Mouse (Mus musculus): Measurements from ENCODE around the gene Psmd8. TPM values are rescaled to one million over a fixed set of nuclear protein-coding genes. Genes with fewer than 3 reads are reported as not detected.
"Not testable (repeated sequence)": the region's sequence is repeated elsewhere in the genome, so short reads cannot be mapped to it uniquely, and the experiment has no call there.

The Psmd8 gene
- 252 and 273 TPM in 2 replicates for polyA plus RNA-seq (2015; fragmentation: Nextera tagmentation; extraction: Ambion mirVana)

DNA sequence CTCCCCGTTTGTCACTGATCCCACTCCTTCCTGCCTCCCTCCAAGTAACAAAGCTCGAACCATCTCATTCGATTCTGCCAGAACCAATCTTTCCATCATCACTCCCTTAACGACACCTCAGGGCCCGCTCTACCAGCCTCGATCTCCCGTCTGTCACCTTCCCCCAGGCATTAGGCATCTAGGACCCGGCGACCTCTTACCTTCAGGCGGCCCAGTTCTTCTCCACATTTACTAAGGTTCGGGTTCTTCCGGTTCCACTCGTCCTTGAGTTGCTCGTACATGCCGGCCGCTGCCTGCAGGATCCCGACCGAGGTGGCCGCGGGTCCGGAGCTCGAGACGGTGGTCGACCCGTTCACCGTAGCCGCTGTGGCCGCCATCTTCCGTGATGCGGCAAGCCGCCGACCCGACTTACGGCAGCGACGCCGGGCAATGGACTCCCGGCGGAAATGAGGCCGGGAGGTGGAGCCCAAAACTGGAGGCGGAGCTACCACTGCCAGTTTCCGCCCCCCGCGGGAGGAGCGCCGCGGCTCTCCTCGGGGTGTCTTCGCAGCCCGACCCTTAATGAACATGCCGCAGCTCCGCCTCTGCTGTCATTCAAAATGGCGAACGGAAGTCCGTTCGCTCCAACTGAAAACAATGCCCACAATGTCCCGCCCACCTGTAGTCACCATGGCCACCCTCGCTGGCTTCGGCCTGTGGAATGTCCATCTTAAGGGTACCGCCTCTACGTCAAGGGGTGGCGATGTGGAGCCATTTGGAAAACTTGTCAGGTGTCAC lies at the start of gene Psmd8:
Psmd8 (minus strand) TSS at position 625 of the 777 bp plus-strand sequence.
- Histone ChIP-seq H3K4me1 (peaks cover 16% of the 10 kb centered on the region), H3K27me3 (no peaks in the 10 kb centered on the region), H3K27ac (peak within 1 kb of the TSS; percentile 58; the same call in 1 of the 2 replicates), H3K4me2 (peak within 1 kb of the TSS; percentile 74), H3K36me3 (peaks cover 18% of the 10 kb centered on the region), H3K9ac (peak within 1 kb of the TSS; percentile 81), H3K9me3 (no peaks in the 10 kb centered on the region), H3K4me3 (peak within 1 kb of the TSS; percentile 60)
- WGBS: under 1% methylated on average over 62 of the region's 62 CpGs
- ATAC-seq (ENCODE audit: insufficient number of reproducible peaks, insufficient read depth, low FRiP score, low TSS enrichment, low read depth): peak; percentile 88

DNA sequence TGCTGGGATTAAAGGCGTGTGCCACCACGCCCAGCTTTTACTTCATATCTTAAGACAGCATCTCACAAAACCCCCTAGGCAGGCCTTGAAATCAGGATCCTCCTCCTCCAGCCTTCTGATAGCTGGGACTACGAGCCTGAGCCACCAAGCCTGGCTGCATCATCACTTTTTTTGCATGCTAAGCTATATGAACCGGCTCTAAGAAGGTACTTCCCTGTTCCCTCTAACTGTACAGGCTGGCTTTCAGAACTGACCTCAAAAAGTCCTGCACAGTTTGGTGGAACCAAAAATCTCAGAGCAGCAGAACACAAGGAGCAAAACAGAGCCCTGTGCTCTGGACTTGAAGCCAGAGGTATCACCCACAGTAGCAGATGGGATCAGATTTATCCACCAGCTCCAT lies 47.7 kb upstream of the Psmd8 start:
- no peak overlapping the region for H3K4me2 ChIP-seq
- H3K27ac ChIP-seq: no peak overlapping the region
- H3K4me1 ChIP-seq: peaks cover 17% of the 10 kb centered on the region
- H3K36me3 ChIP-seq: no peaks in the 10 kb centered on the region
- H3K4me3 ChIP-seq: no peak overlapping the region
- WGBS: 77% methylated on average over 4 of the region's 4 CpGs
- ATAC-seq (ENCODE audit: insufficient number of reproducible peaks, insufficient read depth, low FRiP score, low TSS enrichment, low read depth): no peak
- H3K27me3 ChIP-seq: peaks cover 29% of the 10 kb centered on the region
- H3K9ac ChIP-seq: no peak overlapping the region
- H3K9me3 ChIP-seq: no peaks in the 10 kb centered on the region

DNA sequence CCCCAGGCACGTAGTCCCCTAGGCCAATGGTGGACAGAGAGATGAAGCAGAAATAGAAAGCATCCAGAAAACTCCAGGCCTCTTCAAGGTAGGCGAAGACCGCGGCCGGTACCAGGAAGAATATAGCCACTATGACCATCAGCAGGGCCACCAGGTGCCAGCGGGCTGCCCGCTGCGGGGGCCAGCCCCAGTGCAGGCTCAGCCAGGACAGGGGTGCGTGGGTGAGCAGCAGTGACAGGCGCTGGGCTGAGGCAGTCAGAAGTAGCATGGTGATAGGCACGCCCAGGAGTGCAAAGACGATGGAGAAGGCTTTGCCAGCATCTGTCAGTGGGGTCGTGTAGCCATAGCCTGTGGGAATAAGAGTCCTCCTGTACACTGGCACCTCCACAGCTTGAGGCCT lies 45.0 kb upstream of the Psmd8 start:
- no peak for ATAC-seq (ENCODE audit: insufficient number of reproducible peaks, insufficient read depth, low FRiP score, low TSS enrichment, low read depth)

DNA sequence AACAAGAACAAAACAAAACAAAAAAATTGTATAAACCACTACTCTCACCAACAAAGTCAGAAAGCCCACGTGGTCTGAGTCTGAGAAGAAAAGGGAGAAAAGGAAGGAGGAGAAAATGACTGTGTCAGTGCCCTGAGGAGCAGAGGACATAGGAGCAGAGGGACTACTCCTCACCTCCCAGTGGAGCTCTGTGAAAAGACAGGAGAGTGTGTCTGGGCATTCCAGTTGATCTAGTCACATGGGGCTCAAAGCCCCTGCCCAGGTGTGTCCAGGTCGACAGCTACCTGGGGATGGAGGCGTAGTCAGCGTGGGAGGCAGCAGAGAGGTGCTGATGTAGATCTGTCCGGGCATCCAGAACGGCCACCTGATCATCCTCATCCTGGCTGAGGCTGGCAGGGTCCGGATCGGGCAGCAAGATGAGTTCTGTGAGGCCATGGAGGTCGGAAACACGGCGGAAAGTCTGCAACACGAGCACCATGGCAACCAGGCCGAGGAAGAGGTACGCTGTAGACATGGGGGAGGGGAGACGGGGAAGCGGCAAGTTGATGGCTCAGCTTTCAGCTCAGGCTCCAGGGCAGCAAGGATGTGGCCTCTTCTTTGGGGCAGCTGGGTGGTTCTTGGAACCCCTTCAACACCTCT lies 44.4 kb upstream of the Psmd8 start:
- Histone ChIP-seq H3K36me3 (no peaks in the 10 kb centered on the region), H3K27me3 (0 out of 2 replicates have a peak, but pooled peaks cover 5% of the 10 kb centered on the region), H3K4me2 (peak overlapping the region; percentile 48), H3K9ac (peak overlapping the region; percentile 64), H3K27ac (no peak overlapping the region), H3K4me3 (peak overlapping the region; percentile 7; the same call in 1 of the 2 replicates), H3K4me1 (peaks cover 10% of the 10 kb centered on the region), H3K9me3 (peaks cover 3% of the 10 kb centered on the region)
- no peak for ATAC-seq (ENCODE audit: insufficient number of reproducible peaks, insufficient read depth, low FRiP score, low TSS enrichment, low read depth)
- 8% methylated on average over 16 of the region's 16 CpGs for WGBS

More for the DNA sequence above, 45.0 kb upstream of the Psmd8 start:
- no peaks in the 10 kb centered on the region for H3K36me3 ChIP-seq
- H3K27me3 ChIP-seq: peaks cover 8% of the 10 kb centered on the region; the same call in 1 of the 2 replicates
- H3K9me3 ChIP-seq: no peaks in the 10 kb centered on the region
- H3K4me1 ChIP-seq: peaks cover 10% of the 10 kb centered on the region
- H3K9ac ChIP-seq: peak overlapping the region; percentile 64
- peak overlapping the region; percentile 48 for H3K4me2 ChIP-seq
- H3K4me3 ChIP-seq: no peak overlapping the region
- H3K27ac ChIP-seq: no peak overlapping the region
- WGBS: 67% methylated on average over 13 of the region's 13 CpGs

- Histone ChIP-seq H3K27ac (no peak overlapping the region), H3K4me1 (peaks cover 16% of the 10 kb centered on the region; the same call in 1 of the 2 replicates), H3K4me3 (no peak overlapping the region), H3K9ac (no peak overlapping the region), H3K36me3 (no peaks in the 10 kb centered on the region; the same call in 1 of the 2 replicates), H3K27me3 (peaks cover 11% of the 10 kb centered on the region), H3K9me3 (peaks cover 8% of the 10 kb centered on the region), H3K4me2 (no peak overlapping the region)
- ATAC-seq (ENCODE audit: insufficient number of reproducible peaks, insufficient read depth, low FRiP score, low TSS enrichment, low read depth): no peak
- 44% methylated on average over 15 of the region's 15 CpGs for WGBS
Observed at GRCm38 (mm10) chr7:29214846-29215245, 34.3 kb upstream of the Psmd8 start.

GRCm38 (mm10) chr7:29214236-29214635 lies 33.7 kb upstream of the Psmd8 start:
- no peak for ATAC-seq (ENCODE audit: insufficient number of reproducible peaks, insufficient read depth, low FRiP score, low TSS enrichment, low read depth)

DNA sequence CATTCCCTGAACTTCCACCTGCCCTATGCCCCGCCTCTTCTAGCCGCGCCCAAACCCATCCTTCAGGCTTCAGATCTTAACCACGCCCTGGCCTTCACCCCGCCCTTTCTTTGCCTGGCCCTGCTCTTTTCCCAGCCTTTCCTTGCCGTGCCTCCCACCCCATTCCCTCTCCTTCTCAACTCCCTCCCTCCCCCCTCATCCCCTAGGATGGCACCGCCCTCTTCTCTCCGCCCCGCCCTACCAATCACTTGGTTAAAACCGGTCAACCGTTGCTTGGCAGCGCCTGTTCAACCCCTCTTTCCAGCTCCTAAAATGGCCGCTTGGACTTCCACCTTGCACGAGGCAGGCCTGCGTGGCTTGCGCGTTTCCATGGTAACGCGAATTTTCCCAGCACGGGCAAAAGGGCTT lies 33.2 kb upstream of the Psmd8 start, which contains the start of gene Catsperg1:
Catsperg1 (minus strand) TSS at position 361 of the 408 bp plus-strand sequence.
- H3K4me2 ChIP-seq: peak within 1 kb of the TSS; percentile 54
- 3% methylated on average over 20 of the region's 20 CpGs for WGBS
- ATAC-seq (ENCODE audit: insufficient number of reproducible peaks, insufficient read depth, low FRiP score, low TSS enrichment, low read depth): peak; percentile 60; the same call in 1 of the 2 replicates
- no peaks in the 10 kb centered on the region; the same call in 1 of the 2 replicates for H3K36me3 ChIP-seq
- no peak within 1 kb of the TSS for H3K27ac ChIP-seq
- peaks cover 16% of the 10 kb centered on the region; the same call in 1 of the 2 replicates for H3K4me1 ChIP-seq
- no peak within 1 kb of the TSS for H3K9ac ChIP-seq
- no peaks in the 10 kb centered on the region for H3K9me3 ChIP-seq
- H3K27me3 ChIP-seq: peaks cover 11% of the 10 kb centered on the region
- H3K4me3 ChIP-seq: peak within 1 kb of the TSS; percentile 45

More at GRCm38 (mm10) chr7:29214236-29214635, 33.7 kb upstream of the Psmd8 start:
- H3K4me3 ChIP-seq: peak overlapping the region; percentile 28; the same call in 1 of the 2 replicates
- no peak overlapping the region for H3K27ac ChIP-seq
- H3K36me3 ChIP-seq: no peaks in the 10 kb centered on the region; the same call in 1 of the 2 replicates
- WGBS: 75% methylated on average over 2 of the region's 2 CpGs
- H3K4me2 ChIP-seq: peak overlapping the region; percentile 54; the same call in 1 of the 2 replicates
- no peak overlapping the region for H3K9ac ChIP-seq
- H3K9me3 ChIP-seq: peaks cover 2% of the 10 kb centered on the region; the same call in 1 of the 2 replicates
- peaks cover 11% of the 10 kb centered on the region for H3K27me3 ChIP-seq
- H3K4me1 ChIP-seq: peaks cover 16% of the 10 kb centered on the region; the same call in 1 of the 2 replicates

DNA sequence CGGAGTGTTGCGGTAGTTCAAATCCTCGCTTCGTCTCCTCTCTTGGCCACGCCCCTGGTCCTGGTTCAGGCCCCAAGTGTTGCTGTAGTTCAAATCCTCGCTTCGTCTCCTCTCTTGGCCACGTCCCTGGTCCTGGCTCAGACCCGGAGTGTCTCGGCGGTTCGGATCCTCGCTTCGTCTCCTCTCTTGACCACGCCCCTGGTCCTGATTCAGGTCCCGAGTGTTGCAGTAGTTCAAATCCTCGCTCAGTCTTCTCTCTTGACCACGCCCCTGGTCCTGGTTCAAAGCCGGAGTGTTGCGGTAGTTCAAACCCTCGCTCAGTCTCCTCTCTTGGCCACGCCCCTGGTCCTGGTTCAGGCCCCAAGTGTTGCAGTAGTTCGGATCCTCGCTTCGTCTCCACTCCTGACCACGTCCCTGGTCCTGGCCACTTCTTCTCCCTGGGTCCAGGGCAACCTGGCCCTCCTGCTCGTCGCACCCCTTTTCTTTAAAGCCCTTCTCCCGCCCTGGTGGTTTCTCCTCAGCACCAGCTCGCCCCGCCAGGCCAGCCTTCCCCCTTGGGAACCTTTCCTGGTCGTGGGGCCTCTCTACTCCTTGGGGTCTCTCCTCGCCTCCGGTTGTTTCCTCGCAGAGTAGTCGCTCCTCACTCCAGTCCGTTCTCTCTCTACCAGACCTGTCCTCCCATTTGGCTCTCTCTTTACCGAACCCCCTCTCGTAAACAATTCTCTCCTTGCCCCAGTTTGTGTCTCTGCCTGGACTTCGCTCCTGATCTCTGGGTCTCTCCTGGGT lies 32.5 kb upstream of the Psmd8 start:
- not testable (repeated sequence) for ATAC-seq (ENCODE audit: insufficient number of reproducible peaks, insufficient read depth, low FRiP score, low TSS enrichment, low read depth); H3K9ac ChIP-seq; H3K36me3 ChIP-seq; H3K27ac ChIP-seq; H3K9me3 ChIP-seq
- Histone ChIP-seq H3K4me1 (peaks cover 16% of the 10 kb centered on the region; the same call in 1 of the 2 replicates), H3K4me2 (peak overlapping the region; percentile 54), H3K27me3 (peaks cover 11% of the 10 kb centered on the region), H3K4me3 (peak overlapping the region; percentile 45)
- 18% methylated on average over 40 of the region's 40 CpGs for WGBS

- 14% methylated on average over 26 of the region's 26 CpGs for WGBS
- Histone ChIP-seq H3K36me3 (no peaks in the 10 kb centered on the region; the same call in 1 of the 2 replicates), H3K4me3 (peak overlapping the region; percentile 45), H3K27ac (0 out of 2 replicates have a peak overlapping the region, but pooled peaks have one; percentile 66), H3K9ac (no peak overlapping the region), H3K4me1 (peaks cover 16% of the 10 kb centered on the region; the same call in 1 of the 2 replicates), H3K27me3 (peaks cover 11% of the 10 kb centered on the region), H3K4me2 (peak overlapping the region; percentile 57), H3K9me3 (no peaks in the 10 kb centered on the region)
- ATAC-seq (ENCODE audit: insufficient number of reproducible peaks, insufficient read depth, low FRiP score, low TSS enrichment, low read depth): no peak
Observed at GRCm38 (mm10) chr7:29212199-29212765, 31.8 kb upstream of the Psmd8 start.

DNA sequence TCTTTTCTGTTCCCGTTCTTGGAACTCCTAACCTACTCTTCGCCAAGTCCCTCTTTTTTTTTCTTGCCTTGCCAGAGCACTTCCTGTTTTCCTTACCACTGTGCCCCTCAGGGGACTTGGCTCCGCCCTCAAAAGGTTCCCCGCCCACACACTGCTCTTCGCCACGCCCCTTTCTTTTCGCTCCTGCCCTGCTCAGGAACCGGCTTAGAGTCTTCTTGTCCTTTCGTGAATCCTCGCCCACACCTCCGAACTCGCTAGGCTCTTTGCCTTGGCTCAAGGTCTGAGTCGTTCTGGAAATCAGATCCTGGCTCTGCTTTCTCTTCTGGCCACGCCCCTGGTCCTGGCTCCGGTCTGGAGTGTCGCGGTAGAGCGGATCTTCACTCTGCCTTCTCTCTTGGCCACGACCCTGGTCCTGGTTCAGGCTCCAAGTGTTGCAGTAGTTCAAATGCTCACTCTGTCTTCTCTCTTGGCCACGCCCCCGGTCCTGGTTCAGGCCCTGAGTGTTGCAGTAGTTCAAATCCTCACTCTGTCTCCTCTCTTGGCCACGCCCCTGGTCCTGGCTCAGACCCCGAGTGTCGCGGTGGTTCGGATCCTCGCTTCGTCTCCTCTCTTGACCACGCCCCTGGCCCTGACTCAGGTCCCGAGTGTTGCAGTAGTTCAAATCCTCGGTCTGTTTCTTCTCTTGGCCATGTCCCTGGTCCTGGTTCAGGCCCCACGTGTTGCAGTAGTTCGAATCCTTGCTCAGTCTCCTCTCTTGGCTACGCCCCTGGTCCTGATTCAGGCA lies 31.1 kb upstream of the Psmd8 start:
- Histone ChIP-seq H3K36me3 (no peaks in the 10 kb centered on the region), H3K27me3 (peaks cover 11% of the 10 kb centered on the region), H3K27ac (peak overlapping the region; percentile 66), H3K4me2 (peak overlapping the region; percentile 57), H3K9ac (peak overlapping the region; percentile 36; the same call in 1 of the 2 replicates), H3K9me3 (no peaks in the 10 kb centered on the region), H3K4me3 (peak overlapping the region; percentile 45), H3K4me1 (peaks cover 16% of the 10 kb centered on the region; the same call in 1 of the 2 replicates)
- peak; percentile 82 for ATAC-seq (ENCODE audit: insufficient number of reproducible peaks, insufficient read depth, low FRiP score, low TSS enrichment, low read depth)
- 5% methylated on average over 34 of the region's 34 CpGs for WGBS
